Mouse (Mus musculus): ENCODE measurements around the gene Xrra1.

- no peak for TF ChIP-seq CTCF (IDR thresholded peaks at IDR 0.05; ENCODE audit: extremely low read depth, insufficient read length, insufficient replicate concordance, low read depth, low read length)
- no peak for TF ChIP-seq POLR2A (IDR thresholded peaks at IDR 0.05; ENCODE audit: low read depth, low read length)
These were observed 5.5 kb downstream of the Xrra1 start for GRCm38 (mm10) chr7:99864241-99865028.

Data from small intestine, adult 2 months (tissue).